Mouse (Mus musculus) small intestine, adult 2 months (tissue): ENCODE results near the gene Svs1. TPM values are rescaled to one million over a fixed set of nuclear protein-coding genes. Genes with fewer than 3 reads are reported as not detected.
"Not testable (repeated sequence)": the region's sequence is repeated elsewhere in the genome, so short reads cannot be mapped to it uniquely, and the experiment has no call there.

Experiments
- H3K27ac ChIP-seq: fragments of 200-500 bp; 2 replicates; pipeline ENCODE4 v1.5.1; 2012; ENCODE audit warnings: low read depth, low read length, control low read depth, inconsistent platforms; ENCODE audit not compliant: insufficient read depth
- H3K27me3 ChIP-seq: fragments of 200-500 bp; 2 replicates; pipeline ENCODE4 v1.6.1; 2012; ENCODE audit warnings: mild to moderate bottlenecking, moderate library complexity, low read length, inconsistent platforms; ENCODE audit not compliant: control insufficient read depth, insufficient read depth
- H3K36me3 ChIP-seq: fragments of 200-500 bp; 2 replicates; pipeline ENCODE4 v1.6.1; 2012; ENCODE audit warnings: mild to moderate bottlenecking, low read length, control low read depth, inconsistent platforms; ENCODE audit not compliant: control insufficient read depth, insufficient read depth
- H3K4me1 ChIP-seq: fragments of 200-500 bp; 2 replicates; pipeline ENCODE4 v1.6.1; 2012; ENCODE audit warnings: low read length, inconsistent platforms, mixed read lengths; ENCODE audit not compliant: control insufficient read depth, insufficient read depth, insufficient read length
- H3K4me3 ChIP-seq: fragments of 200-500 bp; 2 replicates; pipeline ENCODE4 v1.5.1; 2012; ENCODE audit warnings: low read depth, mild to moderate bottlenecking, control low read depth, inconsistent platforms, low read length, moderate library complexity
- CTCF ChIP-seq: fragments of 200-500 bp; IDR thresholded peaks from 2 replicates; pipeline ENCODE4 v1.5.1; 2012; ENCODE audit warnings: low read depth, mild to moderate bottlenecking, control low read depth, inconsistent platforms, low read length, moderate library complexity, mixed read lengths; ENCODE audit not compliant: insufficient replicate concordance, insufficient read length; ENCODE audit errors: extremely low read depth
- POLR2A ChIP-seq: fragments of 200-500 bp; IDR thresholded peaks from 2 replicates; pipeline ENCODE4 v1.6.1; 2012; ENCODE audit warnings: low read depth, mild to moderate bottlenecking, control low read depth, inconsistent platforms, low read length, moderate library complexity
- WGBS: fragments of 180-500 bp; shearing (Covaris S2); methylation state at CpG from one replicate; pipeline ENCODE4 v1.1.7; 2018; 5-methylcytosine and 5-hydroxymethylcytosine counted together
- polyA plus RNA-seq: library from polyadenylated mRNA; depleted of rRNA; stranded (reverse); fragments of >200 nt; gene quantifications from 2 replicates; pipeline ENCODE4 v1.2.3, GENCODE M21; 2012

Gene Svs1
- polyA plus RNA-seq, 1 experiment = not detected

DNA sequence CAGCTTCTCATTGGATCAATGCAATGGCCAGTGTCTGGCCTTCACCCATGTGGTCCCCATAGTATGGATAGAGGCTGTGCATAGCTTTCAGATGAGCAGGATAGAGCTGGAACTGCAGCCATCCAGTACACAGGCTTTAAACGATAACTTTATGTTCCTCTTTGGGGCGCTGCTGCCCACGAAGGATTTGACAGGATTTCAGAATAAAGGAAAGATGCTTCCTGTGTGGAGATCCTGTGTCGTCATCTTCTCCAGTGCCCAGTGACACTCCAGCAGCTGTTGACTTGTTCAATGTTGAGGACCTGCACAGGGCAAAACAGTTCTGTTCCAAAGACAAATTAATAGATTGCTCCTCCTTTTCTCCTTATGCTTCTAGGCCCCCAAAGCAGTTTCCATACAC, 29.9 kb upstream of the Svs1 start:
- Histone ChIP-seq H3K27me3 (no peaks in the 10 kb centered on the region), H3K36me3 (no peaks in the 10 kb centered on the region), H3K4me3 (no peak overlapping the region), H3K4me1 (no peaks in the 10 kb centered on the region), H3K27ac (no peak overlapping the region)
- TF ChIP-seq POLR2A (no peak), CTCF (no peak)
- 77% methylated on average over 4 of the region's 4 CpGs for WGBS

GRCm38 (mm10) chr6:48958053-48958452, 28.6 kb upstream of the Svs1 start:
- no peak overlapping the region for H3K27ac ChIP-seq
- no peaks in the 10 kb centered on the region for H3K27me3 ChIP-seq
- H3K36me3 ChIP-seq = no peaks in the 10 kb centered on the region
- WGBS = 47% methylated on average over 1 of the region's 1 CpGs
- no peaks in the 10 kb centered on the region for H3K4me1 ChIP-seq
- H3K4me3 ChIP-seq = no peak overlapping the region
- TF ChIP-seq POLR2A = no peak
- TF ChIP-seq CTCF = no peak

DNA sequence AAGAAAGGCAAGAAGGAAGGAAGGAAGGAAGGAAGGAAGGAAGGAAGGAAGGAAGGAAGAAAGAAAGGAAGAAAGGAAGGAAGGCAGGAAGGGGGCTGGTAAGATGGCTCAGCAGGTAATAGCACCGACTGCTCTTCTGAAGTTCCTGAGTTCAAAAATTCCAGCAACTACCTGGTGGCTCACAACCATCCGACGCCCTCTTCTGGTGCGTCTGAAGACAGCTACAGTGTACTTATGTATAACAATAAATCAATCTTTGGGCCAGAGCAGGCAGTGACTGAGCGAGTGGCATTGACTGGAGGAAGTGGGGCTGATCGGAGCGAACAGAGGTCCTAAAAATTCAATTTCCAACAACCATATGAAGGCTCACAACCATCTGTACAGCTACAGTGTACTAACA, 27.5 kb upstream of the Svs1 start:
- 18% methylated on average over 7 of the region's 7 CpGs for WGBS
- not testable (repeated sequence) for H3K27ac ChIP-seq, H3K27me3 ChIP-seq, H3K4me3 ChIP-seq, H3K4me1 ChIP-seq, H3K36me3 ChIP-seq
- peak; percentile 40; the same call in 1 of the 2 replicates for TF ChIP-seq CTCF

GRCm38 (mm10) chr6:48966696-48967095, 20.0 kb upstream of the Svs1 start:
- H3K36me3 ChIP-seq, H3K4me3 ChIP-seq, H3K27ac ChIP-seq, H3K27me3 ChIP-seq, H3K4me1 ChIP-seq: not testable (repeated sequence)
- 89% methylated on average over 5 of the region's 5 CpGs for WGBS

DNA sequence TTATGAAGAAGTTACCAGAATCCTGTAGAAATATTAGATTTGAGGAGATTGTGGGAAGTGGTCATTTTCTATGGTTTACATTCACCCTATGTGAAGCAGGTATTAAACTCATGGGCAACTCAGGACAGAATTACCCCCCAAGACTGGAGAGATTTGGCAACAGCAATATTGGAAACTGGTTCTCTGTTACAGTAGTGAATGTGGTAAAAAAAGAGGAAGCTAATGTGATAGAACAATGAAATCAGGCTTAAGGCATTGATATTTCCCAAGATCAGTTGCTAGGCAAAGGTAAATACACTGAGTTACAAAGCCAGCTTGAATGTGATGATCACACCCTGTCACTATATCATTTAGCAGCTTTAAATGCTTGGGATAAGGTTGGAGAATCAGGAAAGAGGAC, 18.8 kb upstream of the Svs1 start:
- no peaks in the 10 kb centered on the region for H3K27me3 ChIP-seq
- no peaks in the 10 kb centered on the region for H3K36me3 ChIP-seq
- H3K4me1 ChIP-seq = no peaks in the 10 kb centered on the region
- H3K27ac ChIP-seq = no peak overlapping the region
- H3K4me3 ChIP-seq = no peak overlapping the region
- no peak for TF ChIP-seq POLR2A
- no peak for TF ChIP-seq CTCF

GRCm38 (mm10) chr6:48974663-48975062, 12.0 kb upstream of the Svs1 start, which contains the start of gene Doxl2:
Gene Doxl2, plus strand, starts transcription at chr6:48974963.
- Histone ChIP-seq H3K4me3 (no peak within 1 kb of the TSS), H3K36me3 (no peaks in the 10 kb centered on the region), H3K27ac (no peak within 1 kb of the TSS), H3K4me1 (no peaks in the 10 kb centered on the region), H3K27me3 (no peaks in the 10 kb centered on the region)
- TF ChIP-seq CTCF (no peak), POLR2A (no peak)
- 75% methylated on average over 2 of the region's 2 CpGs for WGBS

DNA sequence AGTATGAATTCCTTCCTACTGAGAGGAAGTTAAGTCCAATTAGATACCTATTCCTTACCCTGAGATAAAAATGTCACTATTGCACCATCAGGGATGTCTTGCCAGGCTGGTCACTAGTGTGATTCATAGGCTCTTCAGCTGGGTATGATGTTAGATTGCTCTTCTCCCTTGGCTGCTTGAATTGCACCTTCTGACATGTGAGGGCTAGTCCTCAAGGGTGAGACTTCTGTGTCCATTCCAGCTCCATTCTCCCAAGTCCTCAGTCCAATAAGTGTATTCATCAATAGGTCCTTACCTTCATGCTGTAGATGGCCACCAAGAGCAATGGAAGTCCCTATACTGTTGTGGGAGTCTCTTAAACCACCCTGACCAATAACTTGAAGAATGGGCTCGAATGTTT, 7.0 kb upstream of the Svs1 start:
- H3K27me3 ChIP-seq = no peaks in the 10 kb centered on the region
- no peak overlapping the region for H3K27ac ChIP-seq
- WGBS = 45% methylated on average over 1 of the region's 1 CpGs
- no peak for TF ChIP-seq POLR2A
- H3K4me1 ChIP-seq = no peaks in the 10 kb centered on the region
- no peaks in the 10 kb centered on the region for H3K36me3 ChIP-seq
- no peak overlapping the region for H3K4me3 ChIP-seq

DNA sequence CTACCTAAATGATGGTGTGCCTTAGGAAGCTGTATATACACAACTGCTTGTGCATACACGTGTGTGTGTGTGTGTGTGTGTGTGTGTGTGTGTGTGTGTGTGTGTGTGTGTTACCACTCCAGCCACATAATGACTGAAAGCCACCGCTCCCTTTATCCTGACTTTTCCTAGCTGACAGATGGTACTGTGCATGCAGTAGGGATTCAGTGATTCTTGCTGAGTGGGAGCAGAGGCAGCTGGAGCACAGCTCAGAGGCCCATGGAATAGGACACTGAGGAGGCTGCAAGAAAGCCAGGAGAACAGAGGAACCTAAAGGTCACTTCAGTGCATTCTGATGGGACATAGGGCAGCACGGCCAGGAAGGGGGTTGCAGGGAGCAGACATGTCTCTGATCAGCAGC, 4.4 kb upstream of the Svs1 start:
- no peaks in the 10 kb centered on the region for H3K36me3 ChIP-seq

More for the DNA sequence above, 4.4 kb upstream of the Svs1 start:
- Histone ChIP-seq H3K4me3 (no peak overlapping the region), H3K27ac (no peak overlapping the region), H3K27me3 (no peaks in the 10 kb centered on the region), H3K4me1 (no peaks in the 10 kb centered on the region)
- WGBS = 81% methylated on average over 3 of the region's 3 CpGs
- TF ChIP-seq POLR2A (no peak), CTCF (no peak)
